Mouse (Mus musculus): ENCODE results near the gene Btg1-ps1. TPM values are rescaled to one million over a fixed set of nuclear protein-coding genes. Genes with fewer than 3 reads are reported as not detected.
"Not testable (repeated sequence)": the region's sequence is repeated elsewhere in the genome, so short reads cannot be mapped to it uniquely, and the experiment has no call there.

Btg1-ps1 gene
- total and polyA plus RNA-seq, 3 experiments: not detected

DNA sequence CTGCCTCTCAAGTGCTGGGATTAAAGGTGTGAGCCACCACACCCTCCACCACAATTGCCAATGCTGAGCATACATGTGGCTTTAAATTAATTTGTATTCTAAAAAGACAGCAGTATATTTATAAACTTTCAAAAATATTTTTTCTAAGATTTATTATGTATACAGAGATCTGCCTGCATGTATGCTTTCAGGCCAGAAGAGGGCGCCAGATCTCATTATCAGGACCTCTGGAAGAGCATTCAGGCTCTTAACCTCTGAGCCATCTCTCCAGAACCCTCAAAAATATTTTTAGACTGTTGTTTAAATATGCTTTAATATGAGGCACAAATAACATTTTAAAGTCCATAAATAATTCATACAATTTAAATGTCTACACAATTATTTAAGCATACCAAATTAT lies 42.9 kb upstream of the Btg1-ps1 start:
- no peaks in the 10 kb centered on the region for H3K79me2 ChIP-seq (ENCODE audit: control insufficient read depth, insufficient read depth, low read length, poor library complexity)
- no peaks in the 10 kb centered on the region for H3K4me1 ChIP-seq (ENCODE audit: control insufficient read depth in 1 of 2, insufficient read depth in 2 of 2, low read length in 2 of 2)
- peak; percentile 37 for DNase-seq (ENCODE audit: low read depth, low spot score)
- no peak overlapping the region for H3K9ac ChIP-seq (ENCODE audit: control insufficient read depth, low read depth, low read length, poor library complexity, severe bottlenecking)
- H3K27ac ChIP-seq (ENCODE audit: control insufficient read depth, low read depth, low read length): no peak overlapping the region
- no peaks in the 10 kb centered on the region for H3K9me3 ChIP-seq (replicated peaks; ENCODE audit: insufficient read depth, low read length)
- no peaks in the 10 kb centered on the region for H3K27me3 ChIP-seq (ENCODE audit: control insufficient read depth in 1 of 2, insufficient read depth in 2 of 2, low read length in 2 of 2)
- H3K4me3 ChIP-seq (ENCODE audit: control insufficient read depth in 1 of 2, insufficient read depth in 1 of 2, low read depth in 2 of 2, low read length in 2 of 2): no peak overlapping the region
- TF ChIP-seq TCF12 (IDR thresholded peaks at IDR 0.05; ENCODE audit: low read depth, low read length): no peak
- peak; percentile 35; the same call in 1 of the 2 replicates for TF ChIP-seq SMC3 (IDR thresholded peaks at IDR 0.05; ENCODE audit: low read depth, low read length)
- TF ChIP-seq ZNF384 (IDR thresholded peaks at IDR 0.05; ENCODE audit: low read depth, low read length): no peak
- peak; percentile 41 to 52 (median 48) for TF ChIP-seq CTCF (IDR thresholded peaks at IDR 0.05 in 2 of 3, conservative IDR thresholded peaks at IDR 0.05 in 1 of 3; ENCODE audit: control insufficient read depth in 1 of 3, insufficient read depth in 1 of 3, low read depth in 2 of 3, low read length in 3 of 3, poor library complexity in 1 of 3, severe bottlenecking in 1 of 3)
- no peak for TF ChIP-seq RCOR1 (IDR thresholded peaks at IDR 0.05; ENCODE audit: low read depth, low read length)
- no peak for TF ChIP-seq EP300 (IDR thresholded peaks at IDR 0.05; ENCODE audit: low read depth in 1 of 2, low read length in 2 of 2)
- TF ChIP-seq NRF1 (IDR thresholded peaks at IDR 0.05; ENCODE audit: insufficient read depth, low read depth, low read length, poor library complexity, severe bottlenecking): no peak
- no peak for TF ChIP-seq BHLHE40 (IDR thresholded peaks at IDR 0.05; ENCODE audit: borderline replicate concordance, low read depth, low read length)
- TF ChIP-seq HCFC1 (IDR thresholded peaks at IDR 0.05; ENCODE audit: low read depth, low read length): no peak
- no peak for TF ChIP-seq MEF2A (IDR thresholded peaks at IDR 0.05; ENCODE audit: extremely low read depth, insufficient replicate concordance, low read depth, low read length, poor library complexity, severe bottlenecking)
- TF ChIP-seq RAD21 (IDR thresholded peaks at IDR 0.05; ENCODE audit: low read depth, low read length): peak; percentile 40
- TF ChIP-seq CHD1 (IDR thresholded peaks at IDR 0.05; ENCODE audit: low read depth, low read length): no peak
- TF ChIP-seq KAT2A (conservative IDR thresholded peaks at IDR 0.05; ENCODE audit: low read depth, low read length): no peak
- no peak for TF ChIP-seq MAFK (IDR thresholded peaks at IDR 0.05; ENCODE audit: borderline replicate concordance, low read depth, low read length)
- TF ChIP-seq GABPA (IDR thresholded peaks at IDR 0.05; ENCODE audit: low read depth, low read length): no peak
- TF ChIP-seq POLR2A (IDR thresholded peaks at IDR 0.05; ENCODE audit: control insufficient read depth in 1 of 2, insufficient read depth in 1 of 2, low read depth in 1 of 2, low read length in 2 of 2, poor library complexity in 1 of 2): no peak
- TF ChIP-seq ZC3H11A (IDR thresholded peaks at IDR 0.05; ENCODE audit: low read depth, low read length): 0 out of 2 replicates have a peak, but pooled peaks have one; percentile 20
- TF ChIP-seq MYC (IDR thresholded peaks at IDR 0.05; ENCODE audit: low read depth, low read length): no peak
- no peak for TF ChIP-seq MAZ (IDR thresholded peaks at IDR 0.05; ENCODE audit: low read depth, low read length)
- no peak for TF ChIP-seq MXI1 (IDR thresholded peaks at IDR 0.05; ENCODE audit: low read depth, low read length)
- TF ChIP-seq GATA1 (IDR thresholded peaks at IDR 0.05; ENCODE audit: low read depth, low read length): no peak
- no peak for TF ChIP-seq MAX (IDR thresholded peaks at IDR 0.05; ENCODE audit: low read length)
- TF ChIP-seq MYB (IDR thresholded peaks at IDR 0.05; ENCODE audit: low read depth, low read length): no peak
- TF ChIP-seq CHD2 (IDR thresholded peaks at IDR 0.05; ENCODE audit: low read length): no peak
- TF ChIP-seq USF1 (IDR thresholded peaks at IDR 0.05; ENCODE audit: low read depth, low read length): no peak
- no peak for TF ChIP-seq E2F4 (IDR thresholded peaks at IDR 0.05; ENCODE audit: borderline replicate concordance, low read depth, low read length)
- TF ChIP-seq NELFE (IDR thresholded peaks at IDR 0.05; ENCODE audit: low read depth, low read length): no peak
- no peak for TF ChIP-seq JUND (IDR thresholded peaks at IDR 0.05; ENCODE audit: low read depth, low read length)
- no peaks in the 10 kb centered on the region for H3K36me3 ChIP-seq (ENCODE audit: control insufficient read depth in 1 of 2, insufficient read depth in 2 of 2, low read length in 2 of 2)

DNA sequence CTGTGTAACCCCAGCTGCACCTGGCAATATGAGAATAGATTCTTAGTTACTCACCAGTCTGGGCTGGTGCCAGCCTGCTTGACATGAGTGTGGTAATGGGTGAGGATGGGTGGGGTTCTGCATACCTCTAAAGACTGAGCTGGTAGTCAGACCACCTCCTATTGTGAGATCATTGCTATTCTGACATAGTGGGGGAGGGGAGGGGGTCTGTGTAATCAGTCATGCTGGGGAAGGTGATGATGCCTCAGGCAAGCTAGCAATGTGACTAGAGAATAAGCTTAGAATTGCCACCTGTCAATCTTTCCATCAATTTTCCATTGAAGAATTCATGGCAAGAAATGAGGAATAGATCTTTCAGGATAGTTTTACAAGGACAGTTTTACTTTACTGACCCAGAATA lies 24.4 kb upstream of the Btg1-ps1 start, which contains the start of gene Btg1-ps2:
TSS of gene Btg1-ps2 (minus strand) at position 101 of the 400 bp plus-strand sequence.
- H3K79me2 ChIP-seq (ENCODE audit: control insufficient read depth, insufficient read depth, low read length, poor library complexity); H3K4me1 ChIP-seq (ENCODE audit: control insufficient read depth in 1 of 2, insufficient read depth in 2 of 2, low read length in 2 of 2); H3K36me3 ChIP-seq (ENCODE audit: control insufficient read depth in 1 of 2, insufficient read depth in 2 of 2, low read length in 2 of 2); H3K9ac ChIP-seq (ENCODE audit: control insufficient read depth, low read depth, low read length, poor library complexity, severe bottlenecking); H3K27ac ChIP-seq (ENCODE audit: control insufficient read depth, low read depth, low read length); H3K9me3 ChIP-seq (replicated peaks; ENCODE audit: insufficient read depth, low read length); H3K27me3 ChIP-seq (ENCODE audit: control insufficient read depth in 1 of 2, insufficient read depth in 2 of 2, low read length in 2 of 2); DNase-seq (ENCODE audit: low read depth, low spot score); H3K4me3 ChIP-seq (ENCODE audit: control insufficient read depth in 1 of 2, insufficient read depth in 1 of 2, low read depth in 2 of 2, low read length in 2 of 2): not testable (repeated sequence)
